In the genomic region with DNA sequence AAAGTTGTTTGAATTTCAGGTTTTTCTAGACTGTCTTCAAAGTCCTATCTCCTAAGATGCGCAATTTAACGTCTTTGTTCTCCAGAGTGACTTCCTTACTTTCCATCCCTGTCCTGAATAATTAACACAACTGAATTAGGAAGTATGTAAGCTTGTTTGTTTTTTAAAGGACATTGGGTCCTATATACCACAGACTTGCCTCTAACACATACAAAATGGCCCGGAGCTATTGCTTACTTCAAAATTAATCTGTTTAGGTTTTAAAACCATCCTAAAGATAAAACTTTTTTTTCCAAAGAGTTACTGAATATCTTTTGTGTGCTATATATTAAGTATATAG, we compare ENCODE assay signal across 8 mouse cellular contexts. TPM values are rescaled to one million over a fixed set of nuclear protein-coding genes. Genes with fewer than 3 reads are reported as not detected.
DNase-seq lines count a peak whose midpoint lies in the region; ATAC-seq and TF ChIP-seq lines count a peak whose summit lies in the region.

No protein-coding gene starts in this region.

- no peak for DNase-seq in lung, adult 18-20 months
- no peak for DNase-seq in right cerebral cortex, adult 18-20 months
- DNase-seq in ovary, postnatal 14 days (ENCODE audit: low spot score), result no peak
- DNase-seq in cerebellum, adult 8-10 months, result no peak

- no peaks in the 10 kb centered on the region; the same call in 1 of the 2 replicates for H3K36me3 ChIP-seq in lung, embryonic 16.5 days (ENCODE audit: control insufficient read depth, insufficient read depth, low read length)
- H3K36me3 ChIP-seq in erythroblast, embryonic 14.5 days (ENCODE audit: control insufficient read depth), result peaks cover 6% of the 10 kb centered on the region
- H3K36me3 ChIP-seq in limb, embryonic 13.5 days, result peaks cover 2% of the 10 kb centered on the region

- H3K4me2 ChIP-seq in lung, embryonic 16.5 days (ENCODE audit: low read depth, low read length), result peak overlapping the region; percentile 58
- H3K4me2 ChIP-seq in limb, embryonic 13.5 days (replicated peaks), result peak overlapping the region; percentile 84

- WGBS in lung, embryonic 16.5 days, result 7% methylated on average over 3 of the region's 3 CpGs
- WGBS in limb, embryonic 13.5 days, result 19% methylated on average over 3 of the region's 3 CpGs
- WGBS in olfactory bulb, adult 2 months, result 16% methylated on average over 3 of the region's 3 CpGs

- H3K9me3 ChIP-seq in lung, embryonic 16.5 days (ENCODE audit: control insufficient read depth, low read length), result no peaks in the 10 kb centered on the region
- H3K9me3 ChIP-seq in erythroblast, embryonic 14.5 days (ENCODE audit: control insufficient read depth, low read length), result peaks cover 5% of the 10 kb centered on the region; the same call in 1 of the 2 replicates
- no peaks in the 10 kb centered on the region for H3K9me3 ChIP-seq in limb, embryonic 13.5 days

- peak; percentile 6; the same call in 1 of the 2 replicates for ATAC-seq in lung, embryonic 16.5 days (ENCODE audit: low read depth)
- peak; percentile 28; the same call in 1 of the 2 replicates for ATAC-seq in limb, embryonic 13.5 days (ENCODE audit: low FRiP score, low read depth)

- H3K4me1 ChIP-seq in lung, embryonic 16.5 days (replicated peaks; ENCODE audit: control insufficient read depth, insufficient read depth, low read length), result peaks cover 7% of the 10 kb centered on the region; the same call in 1 of the 2 replicates
- peaks cover 38% of the 10 kb centered on the region for H3K4me1 ChIP-seq in erythroblast, embryonic 14.5 days (ENCODE audit: control insufficient read depth)
- peaks cover 10% of the 10 kb centered on the region for H3K4me1 ChIP-seq in limb, embryonic 13.5 days
- no peaks in the 10 kb centered on the region for H3K4me1 ChIP-seq in olfactory bulb, adult 2 months (ENCODE audit: control insufficient read depth, insufficient read depth, low read length)

- peak overlapping the region; percentile 97 for H3K27ac ChIP-seq in lung, embryonic 16.5 days (ENCODE audit: low read length)
- H3K27ac ChIP-seq in limb, embryonic 13.5 days, result peak overlapping the region; percentile 95
- H3K27ac ChIP-seq in olfactory bulb, adult 2 months (ENCODE audit: insufficient read depth, low read depth, low read length), result peak overlapping the region; percentile 99

- peaks cover 8% of the 10 kb centered on the region for H3K27me3 ChIP-seq in lung, embryonic 16.5 days (ENCODE audit: control insufficient read depth, insufficient read depth, low read depth, low read length)
- peaks cover 36% of the 10 kb centered on the region for H3K27me3 ChIP-seq in erythroblast, embryonic 14.5 days (ENCODE audit: control insufficient read depth)
- peaks cover 20% of the 10 kb centered on the region for H3K27me3 ChIP-seq in limb, embryonic 13.5 days

- no peak for TF ChIP-seq POLR2A in olfactory bulb, adult 2 months (IDR thresholded peaks at IDR 0.05; ENCODE audit: insufficient read depth, low read depth, low read length)

- H3K9ac ChIP-seq in lung, embryonic 16.5 days (ENCODE audit: low read length), result peak overlapping the region; percentile 91
- peak overlapping the region; percentile 84 for H3K9ac ChIP-seq in limb, embryonic 13.5 days

- peak overlapping the region; percentile 77 for H3K4me3 ChIP-seq in lung, embryonic 16.5 days (ENCODE audit: low read length)
- H3K4me3 ChIP-seq in erythroblast, embryonic 14.5 days (replicated peaks), result peak overlapping the region; percentile 96
- H3K4me3 ChIP-seq in limb, embryonic 13.5 days, result peak overlapping the region; percentile 66
- peak overlapping the region; percentile 75 for H3K4me3 ChIP-seq in olfactory bulb, adult 2 months (ENCODE audit: insufficient read depth, low read depth, low read length)

- no peak for TF ChIP-seq CTCF in olfactory bulb, adult 2 months (IDR thresholded peaks at IDR 0.05; ENCODE audit: insufficient read depth, low read depth, low read length)

RNA-seq across cellular contexts. Expression of gene Ufc1, which starts 0.2 kb away (rescaled TPM):
- 109 and 111 TPM in 2 replicates for polyA plus RNA-seq in lung, embryonic 16.5 days (2015; fragmentation: Nextera tagmentation; extraction: Ambion mirVana)
- 3.9 and 4.8 TPM in 2 replicates for polyA plus RNA-seq in erythroblast, embryonic 14.5 days (2012)
- 110 and 116 TPM in 2 replicates for polyA plus RNA-seq in limb, embryonic 13.5 days (2015; fragmentation: Nextera tagmentation; extraction: Ambion mirVana)
- polyA plus RNA-seq in olfactory bulb, adult 2 months (2012; ENCODE audit: insufficient read depth, insufficient read length, low replicate concordance, missing spikeins), result not detected in 2 replicates

RNA-seq across cellular contexts. Expression of gene Usp21, which starts 7.2 kb away (rescaled TPM):
- polyA plus RNA-seq in lung, embryonic 16.5 days (2015; fragmentation: Nextera tagmentation; extraction: Ambion mirVana), result 69.8 and 76.0 TPM in 2 replicates
- polyA plus RNA-seq in erythroblast, embryonic 14.5 days (2012), result 8.4 and 13.0 TPM in 2 replicates
- 126 TPM in 2 replicates for polyA plus RNA-seq in limb, embryonic 13.5 days (2015; fragmentation: Nextera tagmentation; extraction: Ambion mirVana)
- polyA plus RNA-seq in olfactory bulb, adult 2 months (2012; ENCODE audit: insufficient read depth, insufficient read length, low replicate concordance, missing spikeins), result not detected in 2 replicates

RNA-seq across cellular contexts. Expression of gene Ppox, which starts 14.0 kb away (rescaled TPM):
- polyA plus RNA-seq in lung, embryonic 16.5 days (2015; fragmentation: Nextera tagmentation; extraction: Ambion mirVana), result 53.9 and 56.8 TPM in 2 replicates
- 89.9 and 167 TPM in 2 replicates for polyA plus RNA-seq in erythroblast, embryonic 14.5 days (2012)
- 69.7 and 77.4 TPM in 2 replicates for polyA plus RNA-seq in limb, embryonic 13.5 days (2015; fragmentation: Nextera tagmentation; extraction: Ambion mirVana)
- not detected in 2 replicates for polyA plus RNA-seq in olfactory bulb, adult 2 months (2012; ENCODE audit: insufficient read depth, insufficient read length, low replicate concordance, missing spikeins)

RNA-seq across cellular contexts. Expression of gene B4galt3, which starts 24.9 kb away (rescaled TPM):
- polyA plus RNA-seq in lung, embryonic 16.5 days (2015; fragmentation: Nextera tagmentation; extraction: Ambion mirVana), result 92.6 and 98.6 TPM in 2 replicates
- 11.1 and 11.6 TPM in 2 replicates for polyA plus RNA-seq in erythroblast, embryonic 14.5 days (2012)
- polyA plus RNA-seq in limb, embryonic 13.5 days (2015; fragmentation: Nextera tagmentation; extraction: Ambion mirVana), result 86.2 and 94.0 TPM in 2 replicates
- polyA plus RNA-seq in olfactory bulb, adult 2 months (2012; ENCODE audit: insufficient read depth, insufficient read length, low replicate concordance, missing spikeins), result not detected in 2 replicates

RNA-seq across cellular contexts. Expression of gene Dedd, which starts 33.9 kb away (rescaled TPM):
- 52.0 and 52.1 TPM in 2 replicates for polyA plus RNA-seq in lung, embryonic 16.5 days (2015; fragmentation: Nextera tagmentation; extraction: Ambion mirVana)
- 1.6 and 1.7 TPM in 2 replicates for polyA plus RNA-seq in erythroblast, embryonic 14.5 days (2012)
- 61.1 and 66.2 TPM in 2 replicates for polyA plus RNA-seq in limb, embryonic 13.5 days (2015; fragmentation: Nextera tagmentation; extraction: Ambion mirVana)
- polyA plus RNA-seq in olfactory bulb, adult 2 months (2012; ENCODE audit: insufficient read depth, insufficient read length, low replicate concordance, missing spikeins), result not detected in 2 replicates

Comparison
In these comparisons a context has a peak if more than half of its experiments do, and no peak if none do; other contexts are left out.
1. RNA of gene Ufc1, which starts 0.2 kb away (polyA plus RNA-seq): 110 to 116 TPM in limb, embryonic 13.5 days and 109 to 111 TPM in lung, embryonic 16.5 days; 3.9 to 4.8 TPM in erythroblast, embryonic 14.5 days and not detected in olfactory bulb, adult 2 months; every median in the first group is over 10 times any median in the second.
2. Peak in every context shown above with its lines, with median percentiles within 50 percentile points of each other: H3K27ac ChIP-seq and H3K4me3 ChIP-seq.